Mouse (Mus musculus): ENCODE results near the gene Madd. TPM values are rescaled to one million over a fixed set of nuclear protein-coding genes. Genes with fewer than 3 reads are reported as not detected.
"Not testable (repeated sequence)": the region's sequence is repeated elsewhere in the genome, so short reads cannot be mapped to it uniquely, and the experiment has no call there.

Gene Madd
- polyA plus RNA-seq, 1 experiment from 2014 or later, result 64.5 TPM

DNA sequence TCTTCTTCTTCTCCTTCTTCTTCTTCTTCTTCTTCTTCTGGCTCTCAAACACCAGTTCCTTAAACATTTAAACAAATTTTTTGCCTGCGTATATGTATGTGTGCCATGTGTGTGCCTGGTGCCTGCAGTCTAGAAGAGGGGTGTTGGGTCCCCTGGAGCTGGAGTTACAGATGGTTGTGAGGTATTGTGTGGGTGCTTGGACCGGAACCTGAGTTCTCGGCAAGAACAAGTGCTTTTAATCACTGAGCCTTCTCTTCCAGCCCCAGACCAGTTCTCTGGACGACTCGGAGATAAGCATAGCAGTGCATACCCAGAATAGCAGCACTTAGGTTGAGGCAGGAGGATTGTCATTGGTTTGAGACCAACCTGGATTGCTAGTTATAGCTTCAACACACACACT lies 66.8 kb downstream of the Madd start:
- Histone ChIP-seq H3K36me3 (ENCODE audit: control insufficient read depth, insufficient read depth, low read length) (no peaks in the 10 kb centered on the region), H3K27ac (ENCODE audit: low read depth, low read length) (no peak overlapping the region)
- WGBS, result 84% methylated on average over 5 of the region's 5 CpGs

GRCm38 (mm10) chr2:91115578-91115970 lies 68.1 kb downstream of the Madd start:
- 33% methylated on average over 12 of the region's 12 CpGs for WGBS
- peak overlapping the region; percentile 52 for H3K4me2 ChIP-seq (ENCODE audit: low read depth, low read length)
- H3K9me3 ChIP-seq (ENCODE audit: control insufficient read depth, low read length), result no peaks in the 10 kb centered on the region
- peak overlapping the region; percentile 20; the same call in 1 of the 2 replicates for H3K4me3 ChIP-seq (ENCODE audit: low read depth, low read length)
- H3K4me1 ChIP-seq (ENCODE audit: control insufficient read depth, insufficient read depth, low read length), result no peaks in the 10 kb centered on the region
- H3K9ac ChIP-seq (replicated peaks; ENCODE audit: low read depth, low read length), result 0 out of 2 replicates have a peak overlapping the region, but pooled peaks have one; percentile 39
- no peak overlapping the region for H3K27ac ChIP-seq (ENCODE audit: low read depth, low read length)
- no peak for ATAC-seq (ENCODE audit: low read depth)
- H3K27me3 ChIP-seq (ENCODE audit: control insufficient read depth, insufficient read depth, low read length), result no peaks in the 10 kb centered on the region
- no peaks in the 10 kb centered on the region for H3K36me3 ChIP-seq (ENCODE audit: control insufficient read depth, insufficient read depth, low read length)

More for the DNA sequence above, 66.8 kb downstream of the Madd start:
- Histone ChIP-seq H3K9me3 (ENCODE audit: control insufficient read depth, low read length) (no peaks in the 10 kb centered on the region), H3K27me3 (ENCODE audit: control insufficient read depth, insufficient read depth, low read length) (no peaks in the 10 kb centered on the region), H3K4me3 (ENCODE audit: low read depth, low read length) (no peak overlapping the region), H3K9ac (replicated peaks; ENCODE audit: low read depth, low read length) (no peak overlapping the region), H3K4me2 (ENCODE audit: low read depth, low read length) (no peak overlapping the region), H3K4me1 (ENCODE audit: control insufficient read depth, insufficient read depth, low read length) (no peaks in the 10 kb centered on the region)
- no peak for ATAC-seq (ENCODE audit: low read depth)

GRCm38 (mm10) chr2:91114781-91115577 lies 68.7 kb downstream of the Madd start:
- H3K27ac ChIP-seq (ENCODE audit: low read depth, low read length), result no peak overlapping the region
- no peaks in the 10 kb centered on the region for H3K36me3 ChIP-seq (ENCODE audit: control insufficient read depth, insufficient read depth, low read length)
- H3K9me3 ChIP-seq (ENCODE audit: control insufficient read depth, low read length), result no peaks in the 10 kb centered on the region
- WGBS, result 11% methylated on average over 33 of the region's 42 CpGs
- 0 out of 2 replicates have a peak overlapping the region, but pooled peaks have one; percentile 39 for H3K9ac ChIP-seq (replicated peaks; ENCODE audit: low read depth, low read length)
- H3K27me3 ChIP-seq (ENCODE audit: control insufficient read depth, insufficient read depth, low read length), result no peaks in the 10 kb centered on the region
- H3K4me3 ChIP-seq (ENCODE audit: low read depth, low read length), result peak overlapping the region; percentile 20; the same call in 1 of the 2 replicates
- peak; percentile 50; the same call in 1 of the 2 replicates for ATAC-seq (ENCODE audit: low read depth)
- H3K4me2 ChIP-seq (ENCODE audit: low read depth, low read length), result peak overlapping the region; percentile 52
- no peaks in the 10 kb centered on the region for H3K4me1 ChIP-seq (ENCODE audit: control insufficient read depth, insufficient read depth, low read length)

GRCm38 (mm10) chr2:91113852-91114251 lies 69.8 kb downstream of the Madd start:
- WGBS, result 77% methylated on average over 6 of the region's 6 CpGs

DNA sequence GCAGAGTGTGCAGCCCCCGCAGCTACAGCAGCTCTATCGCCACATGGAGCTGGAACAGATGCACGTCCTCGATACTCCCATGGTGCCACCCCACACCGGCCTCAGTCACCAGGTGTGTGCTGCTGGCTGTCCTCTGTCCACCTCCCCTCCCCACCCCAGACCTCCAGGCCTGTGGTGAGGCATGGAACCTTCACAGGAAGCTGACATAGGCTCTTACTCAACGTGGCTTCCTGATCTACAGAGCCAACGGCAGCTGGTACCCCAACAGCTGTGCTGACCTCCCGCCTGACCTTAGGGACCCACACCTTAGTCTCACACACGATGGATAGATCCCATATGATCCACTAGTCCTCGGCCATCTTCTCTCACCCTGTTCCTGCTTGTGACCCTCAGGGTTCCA lies 70.3 kb downstream of the Madd start:
- no peak overlapping the region for H3K4me2 ChIP-seq (ENCODE audit: low read depth, low read length)
- no peak overlapping the region for H3K27ac ChIP-seq (ENCODE audit: low read depth, low read length)
- H3K9me3 ChIP-seq (ENCODE audit: control insufficient read depth, low read length), result no peaks in the 10 kb centered on the region
- H3K4me3 ChIP-seq (ENCODE audit: low read depth, low read length), result no peak overlapping the region
- no peak overlapping the region for H3K9ac ChIP-seq (replicated peaks; ENCODE audit: low read depth, low read length)
- no peaks in the 10 kb centered on the region for H3K27me3 ChIP-seq (ENCODE audit: control insufficient read depth, insufficient read depth, low read length)
- 80% methylated on average over 10 of the region's 10 CpGs for WGBS
- no peak for ATAC-seq (ENCODE audit: low read depth)
- H3K4me1 ChIP-seq (ENCODE audit: control insufficient read depth, insufficient read depth, low read length), result no peaks in the 10 kb centered on the region
- H3K36me3 ChIP-seq (ENCODE audit: control insufficient read depth, insufficient read depth, low read length), result no peaks in the 10 kb centered on the region

More at GRCm38 (mm10) chr2:91113852-91114251, 69.8 kb downstream of the Madd start:
- Histone ChIP-seq H3K36me3 (ENCODE audit: control insufficient read depth, insufficient read depth, low read length) (no peaks in the 10 kb centered on the region), H3K4me2 (ENCODE audit: low read depth, low read length) (no peak overlapping the region), H3K4me3 (ENCODE audit: low read depth, low read length) (no peak overlapping the region), H3K4me1 (ENCODE audit: control insufficient read depth, insufficient read depth, low read length) (no peaks in the 10 kb centered on the region), H3K9ac (replicated peaks; ENCODE audit: low read depth, low read length) (no peak overlapping the region), H3K9me3 (ENCODE audit: control insufficient read depth, low read length) (no peaks in the 10 kb centered on the region), H3K27me3 (ENCODE audit: control insufficient read depth, insufficient read depth, low read length) (no peaks in the 10 kb centered on the region), H3K27ac (ENCODE audit: low read depth, low read length) (no peak overlapping the region)
- ATAC-seq (ENCODE audit: low read depth), result no peak

DNA sequence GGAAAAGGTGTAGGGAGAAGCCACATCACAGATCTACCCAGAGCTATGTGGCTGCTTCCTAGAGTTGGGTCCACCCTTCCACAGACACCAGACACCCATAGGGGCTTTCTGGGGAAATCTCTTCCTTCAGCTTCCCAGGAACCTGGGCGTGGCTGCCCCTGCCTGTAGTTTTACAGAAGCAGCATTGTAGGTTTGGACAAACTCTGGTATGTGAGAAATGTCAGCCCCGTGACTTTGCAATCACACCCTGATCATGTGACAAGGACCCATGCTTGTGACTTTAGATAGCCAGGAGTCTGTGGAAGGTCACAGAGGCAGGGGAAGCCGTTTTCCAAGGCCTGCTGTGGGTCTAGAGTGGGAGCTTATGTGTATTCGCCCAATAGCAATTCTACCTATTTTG lies 71.1 kb downstream of the Madd start:
- Histone ChIP-seq H3K9ac (replicated peaks; ENCODE audit: low read depth, low read length) (no peak overlapping the region), H3K27ac (ENCODE audit: low read depth, low read length) (no peak overlapping the region), H3K27me3 (ENCODE audit: control insufficient read depth, insufficient read depth, low read length) (no peaks in the 10 kb centered on the region), H3K4me2 (ENCODE audit: low read depth, low read length) (no peak overlapping the region), H3K4me1 (ENCODE audit: control insufficient read depth, insufficient read depth, low read length) (no peaks in the 10 kb centered on the region), H3K36me3 (ENCODE audit: control insufficient read depth, insufficient read depth, low read length) (no peaks in the 10 kb centered on the region), H3K4me3 (ENCODE audit: low read depth, low read length) (no peak overlapping the region), H3K9me3 (ENCODE audit: control insufficient read depth, low read length) (no peaks in the 10 kb centered on the region)
- WGBS, result 66% methylated on average over 4 of the region's 4 CpGs
- no peak for ATAC-seq (ENCODE audit: low read depth)

DNA sequence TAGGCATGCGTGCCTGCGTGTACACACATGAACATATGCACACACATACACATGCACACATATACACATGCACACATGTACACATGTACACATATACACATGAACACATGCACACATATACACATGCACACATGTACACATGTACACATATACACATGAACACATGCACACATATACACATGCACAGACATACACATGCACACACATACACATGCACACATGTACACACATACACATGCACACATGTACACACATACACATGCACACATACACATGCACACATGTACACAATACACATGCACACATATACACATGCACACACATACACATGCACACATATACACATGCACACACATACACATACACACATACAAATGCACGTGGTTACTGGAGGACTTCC lies 71.8 kb downstream of the Madd start:
- not testable (repeated sequence) for H3K4me1 ChIP-seq (ENCODE audit: control insufficient read depth, insufficient read depth, low read length); H3K9me3 ChIP-seq (ENCODE audit: control insufficient read depth, low read length); H3K4me2 ChIP-seq (ENCODE audit: low read depth, low read length); H3K4me3 ChIP-seq (ENCODE audit: low read depth, low read length); H3K27me3 ChIP-seq (ENCODE audit: control insufficient read depth, insufficient read depth, low read length); ATAC-seq (ENCODE audit: low read depth); H3K36me3 ChIP-seq (ENCODE audit: control insufficient read depth, insufficient read depth, low read length); H3K27ac ChIP-seq (ENCODE audit: low read depth, low read length); H3K9ac ChIP-seq (replicated peaks; ENCODE audit: low read depth, low read length)
- 92% methylated on average over 3 of the region's 3 CpGs for WGBS

- Histone ChIP-seq H3K27ac (ENCODE audit: low read depth, low read length) (no peak overlapping the region), H3K4me1 (ENCODE audit: control insufficient read depth, insufficient read depth, low read length) (no peaks in the 10 kb centered on the region), H3K4me2 (ENCODE audit: low read depth, low read length) (no peak overlapping the region), H3K4me3 (ENCODE audit: low read depth, low read length) (no peak overlapping the region), H3K9ac (replicated peaks; ENCODE audit: low read depth, low read length) (no peak overlapping the region), H3K9me3 (ENCODE audit: control insufficient read depth, low read length) (no peaks in the 10 kb centered on the region), H3K27me3 (ENCODE audit: control insufficient read depth, insufficient read depth, low read length) (no peaks in the 10 kb centered on the region), H3K36me3 (ENCODE audit: control insufficient read depth, insufficient read depth, low read length) (no peaks in the 10 kb centered on the region)
- 75% methylated on average over 6 of the region's 6 CpGs for WGBS
- no peak for ATAC-seq (ENCODE audit: low read depth)
These were observed 73.2 kb downstream of the Madd start for GRCm38 (mm10) chr2:91110429-91110828.

GRCm38 (mm10) chr2:91109807-91110385 lies 73.7 kb downstream of the Madd start:
- H3K27me3 ChIP-seq (ENCODE audit: control insufficient read depth, insufficient read depth, low read length), result no peaks in the 10 kb centered on the region
- H3K27ac ChIP-seq (ENCODE audit: low read depth, low read length), result no peak overlapping the region
- WGBS, result 89% methylated on average over 5 of the region's 5 CpGs
- no peak overlapping the region for H3K9ac ChIP-seq (replicated peaks; ENCODE audit: low read depth, low read length)
- H3K4me1 ChIP-seq (ENCODE audit: control insufficient read depth, insufficient read depth, low read length), result no peaks in the 10 kb centered on the region
- H3K4me3 ChIP-seq (ENCODE audit: low read depth, low read length), result no peak overlapping the region
- H3K4me2 ChIP-seq (ENCODE audit: low read depth, low read length), result no peak overlapping the region
- no peaks in the 10 kb centered on the region for H3K36me3 ChIP-seq (ENCODE audit: control insufficient read depth, insufficient read depth, low read length)
- ATAC-seq (ENCODE audit: low read depth), result no peak
- no peaks in the 10 kb centered on the region for H3K9me3 ChIP-seq (ENCODE audit: control insufficient read depth, low read length)

Data from neural tube, embryonic 14.5 days (tissue).